Mouse (Mus musculus) spleen, postnatal 36 days (tissue): Measurements from ENCODE around the gene Tcerg1l.

Source experiments
- DNase-seq, 2 experiments: peaks; one replicate each; pipeline ENCODE4 v3.0.0; 2022; ENCODE audit warnings: low spot score in 2 of 2, mixed read lengths in 1 of 2

The Tcerg1l gene

GRCm38 (mm10) chr7:138365519-138365918 lies 32.0 kb downstream of the Tcerg1l start:
- DNase-seq: no peak

- DNase-seq: no peak
Measured at GRCm38 (mm10) chr7:138357475-138357874, 40.1 kb downstream of the Tcerg1l start.

- no peak for DNase-seq
Measured at GRCm38 (mm10) chr7:138356655-138357449, 40.7 kb downstream of the Tcerg1l start.

GRCm38 (mm10) chr7:138345451-138345850 lies 52.1 kb downstream of the Tcerg1l start:
- no peak for DNase-seq

GRCm38 (mm10) chr7:138338451-138338850 lies 59.1 kb downstream of the Tcerg1l start:
- DNase-seq: no peak

GRCm38 (mm10) chr7:138337946-138338345 lies 59.6 kb downstream of the Tcerg1l start:
- DNase-seq: no peak

- no peak for DNase-seq
Measured at GRCm38 (mm10) chr7:138332504-138333168, 64.9 kb downstream of the Tcerg1l start.

GRCm38 (mm10) chr7:138331266-138331665 lies 66.3 kb downstream of the Tcerg1l start:
- no peak for DNase-seq

- DNase-seq: no peak
Measured at GRCm38 (mm10) chr7:138328637-138329036, 68.9 kb downstream of the Tcerg1l start.

- no peak for DNase-seq
Measured at GRCm38 (mm10) chr7:138326760-138327159, 70.8 kb downstream of the Tcerg1l start.

- DNase-seq: no peak
Measured at GRCm38 (mm10) chr7:138313733-138314132, 83.8 kb downstream of the Tcerg1l start.

GRCm38 (mm10) chr7:138306126-138306525 lies 91.4 kb downstream of the Tcerg1l start:
- DNase-seq: no peak

GRCm38 (mm10) chr7:138284790-138285189 lies 112.7 kb downstream of the Tcerg1l start:
- DNase-seq: no peak

GRCm38 (mm10) chr7:138275263-138275662 lies 122.3 kb downstream of the Tcerg1l start:
- DNase-seq: no peak

- no peak for DNase-seq
Measured at GRCm38 (mm10) chr7:138271328-138271727, 126.2 kb downstream of the Tcerg1l start.

- DNase-seq: no peak
Measured at GRCm38 (mm10) chr7:138269386-138269785, 128.1 kb downstream of the Tcerg1l start.

- DNase-seq: no peak
Measured at GRCm38 (mm10) chr7:138267976-138268646, 129.4 kb downstream of the Tcerg1l start.

- no peak for DNase-seq
Measured at GRCm38 (mm10) chr7:138248612-138249011, 148.9 kb downstream of the Tcerg1l start.

- no peak for DNase-seq
Measured at GRCm38 (mm10) chr7:138248176-138248575, 149.4 kb downstream of the Tcerg1l start.

GRCm38 (mm10) chr7:138246684-138247083 lies 150.8 kb downstream of the Tcerg1l start:
- no peak for DNase-seq

GRCm38 (mm10) chr7:138242229-138242628 lies 155.3 kb downstream of the Tcerg1l start:
- DNase-seq: no peak

- DNase-seq: no peak
Measured at GRCm38 (mm10) chr7:138237708-138238225, 159.8 kb downstream of the Tcerg1l start.
